8 mouse cellular contexts compared by ENCODE assay signal in genomic region chr16:48993559-48994342, GRCm38 (mm10). TPM values are rescaled to one million over a fixed set of nuclear protein-coding genes. Genes with fewer than 3 reads are reported as not detected.
DNase-seq lines count a peak whose midpoint lies in the region; ATAC-seq lines count a peak whose summit lies in the region.

TSS of gene Dzip3 (minus strand) at chr16:48994165.
TSS of gene Cip2a (plus strand) at chr16:48994185.

- peak; percentile 99 for ATAC-seq in intestine, embryonic 14.5 days (replicated peaks; ENCODE audit: low FRiP score, low TSS enrichment, low read depth)

- DNase-seq in adipocyte (ENCODE audit: low spot score) = peak; percentile 89
- peak; percentile 93 for DNase-seq in embryo, embryonic 10 days (ENCODE audit: low spot score)
- DNase-seq in gastrocnemius, postnatal 14 days = peak; percentile 92
- DNase-seq in intestine, embryonic 14.5 days (ENCODE audit: low spot score) = peak; percentile 96
- peak; percentile 90 to 95 for DNase-seq in left cerebral cortex, postnatal 14 days (ENCODE audit: low spot score in 2 of 2)
- DNase-seq in mesoderm, embryonic 11.5 days (ENCODE audit: low read depth, low spot score) = peak; percentile 97
- peak; percentile 81 to 84 for DNase-seq in right cerebral cortex, postnatal 36 days (ENCODE audit: low spot score in 2 of 2)
- peak; percentile 94 for DNase-seq in yolk sac, embryonic 10.5 days (ENCODE audit: low spot score)

- H3K4me1 ChIP-seq in intestine, embryonic 14.5 days (replicated peaks; ENCODE audit: control insufficient read depth, insufficient read depth, low read length) = peaks cover 17% of the 10 kb centered on the region

- H3K27ac ChIP-seq in intestine, embryonic 14.5 days (ENCODE audit: low read depth) = peak within 1 kb of the TSS; percentile 95

- WGBS in intestine, embryonic 14.5 days = under 1% methylated on average over 74 of the region's 74 CpGs

- H3K9ac ChIP-seq in intestine, embryonic 14.5 days (ENCODE audit: low read length) = peak within 1 kb of the TSS; percentile 98

- peak within 1 kb of the TSS; percentile 85 for H3K4me3 ChIP-seq in intestine, embryonic 14.5 days (ENCODE audit: low read depth, low read length)

- H3K27me3 ChIP-seq in intestine, embryonic 14.5 days (replicated peaks; ENCODE audit: control insufficient read depth, insufficient read depth, low read length) = no peaks in the 10 kb centered on the region

- intact Hi-C loops in gastrocnemius, postnatal 14 days (cut with DNase I; ENCODE audit: low total_unique reads) = no loop called here
- intact Hi-C loops in left cerebral cortex, postnatal 14 days (cut with DNase I) = no loop called here

- H3K9me3 ChIP-seq in intestine, embryonic 14.5 days (ENCODE audit: control insufficient read depth, low read length) = no peaks in the 10 kb centered on the region

- peaks cover 13% of the 10 kb centered on the region; the same call in 1 of the 2 replicates for H3K36me3 ChIP-seq in intestine, embryonic 14.5 days (ENCODE audit: control insufficient read depth, insufficient read depth, low read length)

- peak within 1 kb of the TSS; percentile 61 for H3K4me2 ChIP-seq in intestine, embryonic 14.5 days (ENCODE audit: low read length)

RNA-seq across cellular contexts. Expression of gene Dzip3, which starts in this region (rescaled TPM):
- total RNA-seq in gastrocnemius, postnatal 14 days (2021) = 1 to 10 TPM; 5.1 to 5.2 TPM
- polyA plus RNA-seq in intestine, embryonic 14.5 days (2014; fragmentation: Nextera tagmentation; extraction: Ambion mirVana) = 27.6 and 34.2 TPM in 2 replicates
- 10 to 100 TPM; 75.4 to 79.7 TPM for total RNA-seq in left cerebral cortex, postnatal 14 days (2021)

RNA-seq across cellular contexts. Expression of gene Cip2a, which starts in this region (rescaled TPM):
- total RNA-seq in gastrocnemius, postnatal 14 days (2021) = 1 to 10 TPM; 2.1 to 2.4 TPM
- 27.2 and 33.8 TPM in 2 replicates for polyA plus RNA-seq in intestine, embryonic 14.5 days (2014; fragmentation: Nextera tagmentation; extraction: Ambion mirVana)
- total RNA-seq in left cerebral cortex, postnatal 14 days (2021) = 1 to 10 TPM; 3.5 to 4.0 TPM

Comparison
In these comparisons a context has a peak if more than half of its experiments do, and no peak if none do; other contexts are left out.
1. Peak in every context shown above with its lines: DNase-seq, ATAC-seq, H3K4me3 ChIP-seq and H3K27ac ChIP-seq.
2. RNA of gene Dzip3 (total RNA-seq): 75.4 to 79.7 TPM in left cerebral cortex, postnatal 14 days; 5.1 to 5.2 TPM in gastrocnemius, postnatal 14 days; every median in the first group is over 10 times any median in the second.